Mouse (Mus musculus) c-Kit-positive CD71-negative TER-119-negative erythroid progenitor cells, embryonic 14.5 days (primary cell): ENCODE data around the gene Cyp4f15.
"Not testable (repeated sequence)": the region's sequence is repeated elsewhere in the genome, so short reads cannot be mapped to it uniquely, and the experiment has no call there.

ENCODE experiments used
- DNase-seq: peaks from one replicate; pipeline ENCODE4 v3.0.0-alpha.2; 2013; ENCODE audit warnings: low read depth

The Cyp4f15 gene

GRCm38 (mm10) chr17:32685048-32685750 is at the start of gene Cyp4f15:
Gene Cyp4f15 (plus strand): TSS chr17:32685627.
- no peak for DNase-seq

DNA sequence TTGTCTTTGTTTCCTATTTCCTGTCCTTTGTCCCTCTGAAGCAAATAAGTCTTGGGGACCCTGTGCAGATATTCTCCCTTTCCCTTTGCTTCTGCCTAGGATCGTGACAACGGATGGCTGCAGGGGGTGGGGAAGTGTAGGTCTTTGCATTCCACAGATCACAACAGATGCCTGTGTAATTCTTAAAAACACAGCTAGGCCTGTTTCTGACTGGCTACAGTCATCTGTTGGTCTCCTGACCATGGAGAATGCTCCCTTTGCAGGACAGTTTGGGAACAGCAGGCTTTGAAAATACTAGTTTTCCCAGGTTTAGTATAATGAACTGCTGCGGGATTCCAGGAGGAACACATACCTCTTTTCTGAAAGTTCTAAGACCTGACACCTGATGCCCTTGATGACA is 49.1 kb upstream of the Cyp4f15 start:
- DNase-seq: no peak

DNA sequence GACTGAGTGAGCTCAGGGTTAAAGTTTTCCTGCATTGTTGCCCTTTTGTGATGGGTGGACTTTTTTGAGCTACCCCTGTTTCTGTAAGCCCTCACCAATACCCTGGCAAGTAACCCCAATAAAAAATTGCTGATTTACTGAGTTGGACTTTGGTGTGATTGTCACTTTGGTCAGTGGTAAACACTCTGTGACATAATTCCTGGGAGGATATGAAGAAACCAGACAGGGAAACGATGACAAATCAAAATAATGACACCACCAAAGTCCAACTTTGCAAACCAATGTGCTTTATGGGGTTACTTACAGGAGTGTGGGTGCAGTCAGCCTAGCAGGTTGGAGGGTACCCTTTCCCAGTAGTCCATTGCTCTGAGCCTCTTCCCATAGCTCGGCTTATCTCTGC is 48.3 kb upstream of the Cyp4f15 start:
- no peak for DNase-seq

DNA sequence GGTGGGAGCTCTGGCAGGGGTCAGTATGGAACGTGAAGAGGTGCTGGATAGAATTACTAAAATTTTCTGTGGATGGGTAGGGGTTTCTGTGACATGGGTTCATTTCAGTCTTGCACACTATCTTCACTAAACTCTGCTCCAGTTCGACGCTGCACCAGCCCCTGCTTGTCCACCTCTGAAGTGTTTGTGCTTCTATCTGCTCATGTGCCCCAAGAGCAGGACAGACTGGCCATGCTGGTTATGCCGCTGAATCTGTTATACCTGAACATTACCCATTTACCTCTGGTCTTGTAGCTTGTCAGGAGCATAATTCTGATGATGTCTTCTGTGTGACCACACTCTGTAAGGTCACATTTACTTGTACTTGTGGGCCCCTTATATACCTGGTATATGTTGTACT is 38.8 kb upstream of the Cyp4f15 start:
- DNase-seq: no peak

DNA sequence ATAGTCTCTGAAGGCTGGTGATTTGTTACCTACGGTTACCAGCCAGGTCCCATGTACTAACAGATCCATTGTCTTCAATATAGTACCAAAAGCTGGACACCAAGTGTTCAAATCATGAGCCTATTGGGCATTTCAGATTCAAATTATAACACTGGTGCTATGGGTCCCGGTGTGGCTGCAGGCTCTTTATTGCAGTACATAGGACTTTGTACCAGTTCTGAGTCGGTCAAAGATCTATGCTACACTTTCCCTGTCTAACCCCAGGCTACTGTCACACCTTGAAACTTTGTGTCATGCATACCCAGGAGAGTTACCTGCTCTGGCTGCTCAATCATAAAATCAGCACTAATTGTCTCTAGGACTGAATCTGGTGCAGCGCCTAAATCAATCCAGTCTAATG is 31.6 kb upstream of the Cyp4f15 start:
- no peak for DNase-seq

- no peak for DNase-seq
Observed at GRCm38 (mm10) chr17:32657041-32657440, 28.4 kb upstream of the Cyp4f15 start.

DNA sequence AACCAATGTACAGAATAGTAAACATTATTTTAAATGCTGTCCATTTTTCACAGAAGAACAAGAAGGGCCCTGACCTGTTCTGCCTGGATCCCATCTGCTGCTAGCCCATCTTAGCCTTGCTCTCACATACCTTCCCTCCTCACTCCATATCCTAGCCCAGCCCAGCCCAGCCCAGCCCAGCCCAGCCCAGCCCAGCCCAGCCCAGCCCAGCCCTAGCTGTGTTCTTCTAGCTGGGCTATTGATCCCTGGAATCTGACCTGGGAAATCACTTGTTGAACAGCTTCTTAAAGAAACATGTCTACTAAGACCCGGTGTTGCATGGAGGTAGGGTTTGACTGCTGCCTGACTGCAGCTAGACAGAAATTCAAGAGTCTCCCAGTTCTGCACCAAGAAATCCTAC is 27.2 kb upstream of the Cyp4f15 start:
- no peak for DNase-seq

- DNase-seq: no peak
Observed at GRCm38 (mm10) chr17:32658712-32659111, 26.7 kb upstream of the Cyp4f15 start, which contains the start of gene Cyp4f40. Gene Cyp4f40 (plus strand): TSS chr17:32658900.

DNA sequence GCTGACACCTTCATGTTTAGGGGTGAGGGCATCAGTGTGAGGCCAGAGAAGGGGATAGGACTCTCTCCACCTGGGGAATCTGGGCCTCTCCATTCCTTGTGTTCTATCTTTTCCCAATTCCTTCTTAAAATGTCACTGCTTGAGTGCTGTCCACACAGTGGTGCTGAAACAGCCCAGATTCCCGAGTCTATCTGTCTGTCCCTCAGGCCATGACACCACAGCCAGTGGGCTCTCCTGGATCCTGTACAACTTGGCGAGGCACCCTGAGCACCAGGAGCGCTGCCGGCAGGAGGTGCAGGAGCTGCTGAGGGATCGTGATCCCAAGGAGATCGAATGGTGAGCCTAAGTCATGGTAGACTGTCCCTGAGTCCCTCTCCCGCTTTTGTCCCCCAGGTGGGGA is 11.5 kb upstream of the Cyp4f15 start:
- DNase-seq: no peak

DNA sequence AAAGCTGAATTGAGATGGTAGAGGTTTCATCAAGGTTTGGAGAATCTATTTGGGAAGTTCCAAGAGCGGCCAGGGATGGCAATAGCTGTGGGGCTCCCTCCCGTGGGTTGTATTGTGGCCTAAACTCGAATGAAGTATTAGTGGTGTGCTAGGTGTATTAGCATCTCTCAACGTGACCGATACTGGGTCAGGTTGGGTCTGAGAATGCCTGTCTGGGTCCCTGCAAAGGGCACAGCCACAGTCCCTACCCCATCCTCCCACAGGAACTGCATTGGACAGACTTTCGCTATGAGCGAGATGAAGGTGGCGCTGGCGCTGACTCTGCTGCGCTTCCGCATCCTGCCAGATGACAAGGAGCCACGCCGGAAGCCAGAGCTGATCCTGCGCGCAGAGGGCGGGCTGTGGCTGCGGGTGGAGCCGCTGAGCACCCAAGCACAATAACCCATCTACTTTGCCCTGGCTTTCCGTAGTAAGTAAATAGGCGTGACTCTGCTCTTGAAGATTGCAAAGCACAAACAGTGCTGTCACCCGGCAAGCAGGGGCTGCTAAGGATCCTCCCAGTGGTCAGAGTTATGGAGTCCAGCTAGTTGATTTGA is 9.3 kb upstream of the Cyp4f15 start:
- no peak for DNase-seq

DNA sequence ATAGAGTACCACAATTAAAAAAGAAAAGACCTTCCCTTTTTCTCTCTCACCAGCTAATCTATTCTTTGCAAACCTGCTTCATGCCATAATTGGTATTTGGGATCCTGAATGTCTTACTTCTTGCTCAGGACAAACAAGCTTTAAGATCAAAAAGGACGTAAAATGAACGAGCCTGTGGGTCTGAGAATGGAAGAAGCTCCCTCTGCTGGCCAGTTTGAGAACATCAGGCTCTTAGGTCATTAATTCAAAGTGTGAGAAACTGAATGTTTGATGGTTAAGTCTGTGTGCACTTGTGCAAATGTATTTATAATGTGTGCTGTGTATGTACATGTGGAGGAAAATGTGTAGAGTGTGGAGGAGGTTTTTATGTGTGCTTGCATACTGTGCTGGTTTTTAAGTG is 5.0 kb upstream of the Cyp4f15 start:
- peak; percentile 38 for DNase-seq

DNA sequence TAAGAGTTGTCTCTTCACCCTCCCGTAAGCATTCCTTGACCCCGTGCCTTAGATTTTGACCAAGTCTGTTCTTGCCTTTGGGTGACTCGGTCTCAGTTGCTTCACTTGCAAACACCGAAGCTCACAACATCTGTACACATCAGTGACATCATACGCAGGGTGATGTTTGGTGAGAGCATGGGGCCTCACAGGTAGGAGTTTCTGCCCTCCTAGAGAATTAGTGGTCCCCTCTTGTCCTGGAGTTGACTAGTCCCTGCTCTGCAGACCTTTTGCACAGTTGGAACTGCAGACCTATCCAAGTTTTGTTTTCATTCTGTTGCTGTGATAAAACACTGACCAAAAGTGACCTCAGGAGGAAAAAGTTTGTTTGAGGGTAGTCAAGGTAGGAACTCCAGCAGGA is 1.3 kb downstream of the Cyp4f15 start:
- DNase-seq: no peak

DNA sequence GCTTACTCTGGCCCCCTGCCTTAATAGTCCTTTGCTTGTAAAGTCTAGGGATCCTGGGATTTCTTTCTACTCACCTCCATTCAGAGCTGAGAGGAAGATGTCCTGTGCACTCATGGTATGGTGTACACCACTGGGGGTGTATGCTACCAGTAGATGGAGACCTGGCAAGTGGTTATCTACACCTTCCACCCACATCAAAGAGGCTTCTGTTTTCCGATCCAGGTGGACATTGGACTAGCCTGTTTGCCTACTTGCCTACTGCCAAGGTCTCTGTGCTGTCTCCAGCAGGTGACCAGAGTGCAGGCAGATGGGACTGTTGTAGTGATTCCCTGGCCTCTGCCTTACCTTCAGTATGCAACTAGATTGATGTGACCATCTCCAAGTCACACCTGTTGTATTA is 5.5 kb downstream of the Cyp4f15 start:
- DNase-seq: no peak

- DNase-seq: no peak
Observed at GRCm38 (mm10) chr17:32702826-32703225, 17.4 kb downstream of the Cyp4f15 start.

- not testable (repeated sequence) for DNase-seq
Observed at GRCm38 (mm10) chr17:32710541-32710940, 25.1 kb downstream of the Cyp4f15 start.

GRCm38 (mm10) chr17:32722151-32722550 is 36.7 kb downstream of the Cyp4f15 start:
- not testable (repeated sequence) for DNase-seq

DNA sequence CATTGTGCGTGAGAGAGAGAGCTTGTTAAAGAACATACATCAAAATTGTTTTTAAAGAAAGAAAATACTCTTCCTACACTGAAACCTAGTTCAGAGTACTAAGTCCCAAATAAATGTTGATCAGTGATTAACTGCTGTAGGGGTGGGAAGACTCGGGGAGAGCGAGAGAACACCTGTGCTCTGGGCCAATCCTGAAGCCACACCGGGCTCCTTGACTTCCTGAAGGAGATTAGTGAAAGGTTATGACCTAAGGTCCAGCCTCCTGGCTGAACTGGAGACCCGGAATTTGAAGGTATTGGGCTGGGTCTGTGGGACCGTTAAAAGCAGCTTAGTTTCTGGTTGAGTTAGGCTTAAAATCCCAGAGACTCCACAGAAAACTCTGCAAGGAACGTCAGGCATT is 37.3 kb downstream of the Cyp4f15 start:
- no peak for DNase-seq

GRCm38 (mm10) chr17:32726360-32726759 is 40.9 kb downstream of the Cyp4f15 start:
- not testable (repeated sequence) for DNase-seq

DNA sequence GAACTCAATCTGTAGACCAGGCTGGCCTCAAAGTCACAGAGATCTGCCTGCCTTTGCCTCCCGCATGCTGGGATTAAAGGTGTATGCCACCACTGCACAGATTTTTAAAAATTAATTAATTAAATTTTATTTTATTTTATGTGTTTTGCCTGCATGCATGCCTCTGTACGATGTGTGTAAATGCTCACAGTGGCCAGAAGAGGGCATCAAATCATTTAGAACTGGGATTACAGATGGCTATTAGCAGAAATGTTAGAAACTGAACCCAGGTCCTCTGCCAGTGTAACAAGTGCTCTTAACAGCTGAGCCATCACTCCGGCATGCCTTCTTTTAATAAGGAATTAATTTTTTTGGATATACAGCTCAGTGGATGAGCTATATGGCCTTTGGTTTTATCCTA is 43.6 kb downstream of the Cyp4f15 start:
- DNase-seq: no peak

DNA sequence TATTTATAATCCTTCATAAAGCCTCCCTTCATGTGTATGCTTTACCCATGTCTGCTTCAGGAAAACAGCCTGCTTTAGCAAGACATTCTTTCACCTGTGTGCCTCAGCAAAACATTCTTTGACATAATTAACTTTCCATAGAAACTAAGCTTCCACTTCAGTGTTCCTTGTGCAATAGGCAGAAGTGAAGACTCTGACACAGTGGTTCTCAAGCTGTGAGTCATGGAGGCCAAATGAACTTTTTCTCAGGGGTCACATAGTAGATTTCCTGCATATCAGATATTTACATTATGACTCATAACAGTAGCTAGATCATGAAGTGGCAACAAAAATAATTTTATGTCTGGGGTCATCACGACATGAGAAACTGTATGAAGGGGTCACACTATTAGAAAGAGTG is 53.0 kb downstream of the Cyp4f15 start:
- no peak for DNase-seq

DNA sequence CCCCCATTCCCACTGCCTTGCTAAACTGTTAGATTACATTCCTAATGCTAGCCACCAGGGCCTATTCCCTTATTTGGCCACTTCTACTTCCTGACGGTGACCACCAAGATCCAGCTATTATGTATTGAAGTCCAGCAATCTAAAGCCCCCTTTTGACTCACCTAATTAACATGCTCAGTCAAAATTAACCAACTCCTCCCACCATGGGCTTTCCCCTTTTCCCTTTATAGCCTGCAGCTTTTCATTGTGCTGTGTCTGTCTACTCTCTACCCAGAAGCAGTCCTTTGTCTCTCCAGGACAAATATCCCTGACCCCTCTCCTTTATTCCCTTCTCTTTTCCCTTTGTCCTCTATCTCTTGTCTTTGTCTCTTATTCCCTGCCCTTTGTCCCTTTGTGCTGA is 55.6 kb downstream of the Cyp4f15 start:
- no peak for DNase-seq

GRCm38 (mm10) chr17:32750611-32751010 is 65.2 kb downstream of the Cyp4f15 start:
- no peak for DNase-seq
